Mouse (Mus musculus) liver, adult (tissue): ENCODE results near the gene Olfr748.

Experiments used
- GATA4 ChIP-seq: IDR thresholded peaks from 2 replicates; pipeline ENCODE4 v1.6.1; 2014; ENCODE audit warnings: mild to moderate bottlenecking, low read length; ENCODE audit not compliant: insufficient replicate concordance

Olfr748 gene

GRCm38 (mm10) chr14:50707073-50707472, at the start of gene Olfr748:
Gene Olfr748, plus strand, starts transcription at chr14:50707373.
- TF ChIP-seq GATA4, result no peak

GRCm38 (mm10) chr14:50693106-50693505, 14.1 kb upstream of the Olfr748 start, which contains the start of gene Olfr747:
Gene Olfr747, minus strand, starts transcription at chr14:50693206.
- no peak for TF ChIP-seq GATA4

- no peak for TF ChIP-seq GATA4
Measured at GRCm38 (mm10) chr14:50740334-50740733, 33.2 kb downstream of the Olfr748 start.

- TF ChIP-seq GATA4, result no peak
Measured at GRCm38 (mm10) chr14:50741584-50741983, 34.4 kb downstream of the Olfr748 start.

GRCm38 (mm10) chr14:50744994-50745393, 37.8 kb downstream of the Olfr748 start, which contains the start of gene Olfr749:
Gene Olfr749, minus strand, starts transcription at chr14:50745094.
- TF ChIP-seq GATA4, result no peak

GRCm38 (mm10) chr14:50758416-50759085, 51.4 kb downstream of the Olfr748 start:
- no peak for TF ChIP-seq GATA4
